Mouse (Mus musculus) heart, adult 2 months (tissue): Measurements from ENCODE around the gene Asb10. TPM values are rescaled to one million over a fixed set of nuclear protein-coding genes. Genes with fewer than 3 reads are reported as not detected.

ENCODE experiments used
- DNase-seq, 2 experiments: peaks; one replicate each; pipeline ENCODE4 v3.0.0; 2021
- H3K27ac ChIP-seq: fragments of 200-600 bp; 2 replicates; pipeline ENCODE4 v1.8.1; 2022
- H3K27me3 ChIP-seq: fragments of 200-500 bp; 2 replicates; pipeline ENCODE4 v1.6.1; 2012; ENCODE audit warnings: mild to moderate bottlenecking, low read length, inconsistent platforms, mixed read lengths; ENCODE audit not compliant: control insufficient read depth, insufficient read depth
- H3K36me3 ChIP-seq: fragments of 200-500 bp; 2 replicates; pipeline ENCODE4 v1.6.1; 2012; ENCODE audit warnings: low read length, inconsistent platforms; ENCODE audit not compliant: control insufficient read depth, insufficient read depth
- H3K4me1 ChIP-seq: fragments of 200-500 bp; 2 replicates; pipeline ENCODE4 v1.6.1; 2011; ENCODE audit warnings: low read length; ENCODE audit not compliant: control insufficient read depth, insufficient read depth
- H3K4me3 ChIP-seq: fragments of 200-600 bp; 2 replicates; pipeline ENCODE4 v1.8.1; 2022
- H3K79me2 ChIP-seq: fragments of 200-500 bp; replicated peaks from 2 replicates; pipeline ENCODE4 v1.6.1; 2012; ENCODE audit warnings: mild to moderate bottlenecking, inconsistent platforms, low read length, moderate library complexity, mixed read lengths; ENCODE audit not compliant: control insufficient read depth, insufficient read depth
- H3K9ac ChIP-seq: fragments of 200-500 bp; 2 replicates; pipeline ENCODE4 v1.6.1; 2012; ENCODE audit warnings: low read depth, mild to moderate bottlenecking, control low read depth, inconsistent platforms, low read length, mixed read lengths
- CTCF ChIP-seq: fragments of 200-600 bp; IDR thresholded peaks from 2 replicates; pipeline ENCODE4 v1.8.1; 2022; ENCODE audit warnings: antibody characterized with exemption, mild to moderate bottlenecking, moderate library complexity
- EP300 ChIP-seq: fragments of 200-500 bp; IDR thresholded peaks from 2 replicates; pipeline ENCODE4 v1.6.1; 2011; ENCODE audit warnings: low read depth, low read length, control low read depth; ENCODE audit not compliant: insufficient read depth
- POLR2A ChIP-seq: fragments of 200-500 bp; IDR thresholded peaks from 2 replicates; pipeline ENCODE4 v1.6.1; 2011; ENCODE audit warnings: mild to moderate bottlenecking, low read depth, low read length, control low read depth; ENCODE audit not compliant: insufficient read depth
- WGBS: fragments of 180-500 bp; shearing (Covaris S2); methylation state at CpG from one replicate; pipeline ENCODE4 v1.1.7; 2018; 5-methylcytosine and 5-hydroxymethylcytosine counted together
- intact Hi-C: fragments of 180-260 bp; cut with DNase I; formaldehyde crosslinking; loops from one replicate; pipeline ENCODE4 v1.15.1; 2025
- polyA plus RNA-seq: library from polyadenylated mRNA; depleted of rRNA; stranded (reverse); fragments of >200 nt; gene quantifications from 2 replicates; pipeline ENCODE4 v1.2.3, GENCODE M21; 2012
- total RNA-seq, 2 experiments: library from RNA; stranded (reverse); gene quantifications; 2 replicates each; pipeline ENCODE4 v1.2.3; 2021

Gene Asb10
- total and polyA plus RNA-seq, 3 experiments: 80.8 to 138 (median 93.5) TPM

DNA sequence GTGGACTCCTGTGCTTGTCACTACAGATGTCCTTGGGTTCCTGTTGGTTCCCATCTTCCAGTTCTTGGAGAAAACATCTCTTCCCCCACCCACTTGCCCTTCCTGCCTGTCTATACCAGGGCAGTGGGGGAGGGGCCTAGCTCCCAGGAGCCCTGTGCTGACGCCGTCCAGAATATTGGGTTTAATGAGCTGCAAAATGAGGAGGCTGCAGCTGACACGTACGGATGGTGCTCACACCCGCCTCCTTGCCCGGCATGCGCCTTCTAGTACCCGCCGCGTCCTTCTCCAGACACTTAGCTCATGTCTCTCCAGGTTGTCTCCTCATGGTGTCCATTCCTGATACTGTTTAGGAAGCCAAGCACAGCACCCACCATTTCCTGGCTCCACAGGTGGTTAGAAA, 41.7 kb downstream of the Asb10 start:
- 87% methylated on average over 10 of the region's 10 CpGs for WGBS
- no peak overlapping the region for H3K4me3 ChIP-seq
- no peak for TF ChIP-seq POLR2A
- TF ChIP-seq EP300: no peak
- no peak for TF ChIP-seq CTCF
- no peak overlapping the region for H3K9ac ChIP-seq
- no peaks in the 10 kb centered on the region for H3K4me1 ChIP-seq
- no peak overlapping the region for H3K27ac ChIP-seq
- no peaks in the 10 kb centered on the region for H3K36me3 ChIP-seq
- intact Hi-C loops: no loop called here
- DNase-seq: no peak
- no peaks in the 10 kb centered on the region for H3K27me3 ChIP-seq
- no peaks in the 10 kb centered on the region for H3K79me2 ChIP-seq

GRCm38 (mm10) chr5:24497526-24497925, 43.3 kb downstream of the Asb10 start:
- no peak for DNase-seq
- Histone ChIP-seq H3K27me3 (no peaks in the 10 kb centered on the region), H3K27ac (no peak overlapping the region), H3K4me3 (no peak overlapping the region), H3K36me3 (no peaks in the 10 kb centered on the region), H3K79me2 (no peaks in the 10 kb centered on the region), H3K9ac (no peak overlapping the region), H3K4me1 (no peaks in the 10 kb centered on the region)
- intact Hi-C loops: no loop called here
- 89% methylated on average over 12 of the region's 12 CpGs for WGBS
- TF ChIP-seq EP300: no peak
- no peak for TF ChIP-seq POLR2A
- no peak for TF ChIP-seq CTCF

DNA sequence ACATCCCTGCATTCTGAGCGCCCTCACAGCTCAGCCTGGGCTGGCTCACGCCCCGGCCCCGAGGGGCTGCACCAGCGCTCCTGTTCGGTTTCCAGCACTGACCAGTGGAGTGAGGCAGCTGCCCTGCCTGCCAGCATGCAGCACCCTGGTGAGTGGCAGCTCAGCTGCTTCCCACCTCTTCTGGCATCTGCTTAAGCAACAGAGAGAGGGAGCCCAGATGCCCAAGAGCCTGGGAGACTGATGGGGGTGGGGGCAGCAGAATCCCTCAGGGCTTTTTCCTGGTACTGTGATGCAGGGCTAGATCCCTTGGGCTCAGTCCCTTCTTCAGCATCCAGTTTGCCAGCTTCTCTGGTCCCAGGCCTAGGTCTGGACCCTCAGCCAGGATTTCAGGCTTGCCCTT, 44.0 kb downstream of the Asb10 start:
- TF ChIP-seq EP300 (no peak), CTCF (no peak), POLR2A (no peak)
- H3K79me2 ChIP-seq: no peaks in the 10 kb centered on the region
- no peaks in the 10 kb centered on the region for H3K36me3 ChIP-seq
- intact Hi-C loops: no loop called here
- no peaks in the 10 kb centered on the region for H3K4me1 ChIP-seq
- no peaks in the 10 kb centered on the region for H3K27me3 ChIP-seq
- 79% methylated on average over 6 of the region's 6 CpGs for WGBS
- H3K4me3 ChIP-seq: no peak overlapping the region
- H3K9ac ChIP-seq: no peak overlapping the region
- no peak for DNase-seq
- H3K27ac ChIP-seq: no peak overlapping the region

DNA sequence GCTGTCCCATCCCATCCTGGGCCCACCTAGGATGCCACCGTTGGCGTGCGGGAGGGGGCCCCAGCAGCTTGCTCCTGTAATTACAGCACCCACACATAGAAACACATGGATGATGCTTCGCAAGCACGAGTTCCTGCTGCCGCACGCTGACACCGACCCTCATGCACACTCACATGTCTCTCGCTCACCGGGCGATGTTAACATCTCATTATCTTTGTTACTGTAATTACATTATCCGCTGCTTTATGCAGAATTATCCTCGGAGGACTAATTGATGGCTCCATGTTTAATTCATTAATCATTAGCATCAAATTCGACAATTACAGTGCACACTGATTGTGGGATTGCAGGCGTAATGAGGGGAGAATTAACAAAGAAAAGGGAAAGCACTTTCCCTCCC, 45.8 kb downstream of the Asb10 start:
- Histone ChIP-seq H3K27ac (no peak overlapping the region), H3K4me3 (no peak overlapping the region), H3K27me3 (no peaks in the 10 kb centered on the region), H3K36me3 (no peaks in the 10 kb centered on the region), H3K4me1 (no peaks in the 10 kb centered on the region), H3K79me2 (no peaks in the 10 kb centered on the region), H3K9ac (no peak overlapping the region)
- DNase-seq: no peak
- TF ChIP-seq CTCF: no peak
- TF ChIP-seq POLR2A: no peak
- no peak for TF ChIP-seq EP300
- intact Hi-C loops: no loop called here
- 91% methylated on average over 15 of the region's 15 CpGs for WGBS

DNA sequence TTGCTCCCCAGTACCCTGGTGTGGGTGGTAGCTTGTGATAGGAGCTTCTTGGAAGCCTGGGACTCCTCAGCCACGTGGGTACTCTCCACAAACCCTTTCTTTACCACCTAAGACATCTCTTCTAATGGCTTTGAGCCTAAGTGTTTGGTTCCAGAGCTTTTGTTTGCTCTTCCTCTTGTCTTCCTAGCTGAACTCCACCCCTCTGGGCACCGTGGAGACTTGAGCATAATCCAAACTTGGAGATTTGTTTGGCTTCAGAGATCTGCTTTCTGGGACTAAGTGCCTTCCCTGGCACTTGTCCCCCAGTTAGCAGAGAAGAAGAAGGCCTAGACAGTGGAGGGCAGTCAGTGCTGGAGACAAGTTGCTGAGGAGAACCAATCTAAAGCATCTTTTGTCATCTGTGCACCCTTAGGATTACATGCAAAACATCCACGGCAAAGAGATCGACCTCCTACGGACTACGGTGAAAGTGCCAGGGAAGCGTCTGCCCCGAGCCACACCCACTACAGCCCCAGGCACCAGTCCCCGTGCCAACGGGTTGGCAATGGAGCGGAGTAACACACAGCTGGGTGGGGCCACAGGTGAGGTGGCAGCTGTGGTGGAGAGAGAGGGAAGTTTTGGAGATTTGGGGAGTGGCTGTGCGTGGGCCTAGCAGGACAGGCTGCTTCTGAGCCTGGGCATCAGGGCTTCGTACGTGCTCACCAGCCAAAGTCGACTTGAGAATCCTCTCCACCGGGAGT, 48.1 kb downstream of the Asb10 start:
- Histone ChIP-seq H3K79me2 (no peaks in the 10 kb centered on the region), H3K27ac (no peak overlapping the region), H3K4me3 (no peak overlapping the region), H3K36me3 (no peaks in the 10 kb centered on the region), H3K4me1 (no peaks in the 10 kb centered on the region), H3K27me3 (no peaks in the 10 kb centered on the region), H3K9ac (no peak overlapping the region)
- intact Hi-C loops: no loop called here
- 84% methylated on average over 16 of the region's 16 CpGs for WGBS
- DNase-seq: no peak
- TF ChIP-seq EP300 (no peak), CTCF (no peak), POLR2A (no peak)

DNA sequence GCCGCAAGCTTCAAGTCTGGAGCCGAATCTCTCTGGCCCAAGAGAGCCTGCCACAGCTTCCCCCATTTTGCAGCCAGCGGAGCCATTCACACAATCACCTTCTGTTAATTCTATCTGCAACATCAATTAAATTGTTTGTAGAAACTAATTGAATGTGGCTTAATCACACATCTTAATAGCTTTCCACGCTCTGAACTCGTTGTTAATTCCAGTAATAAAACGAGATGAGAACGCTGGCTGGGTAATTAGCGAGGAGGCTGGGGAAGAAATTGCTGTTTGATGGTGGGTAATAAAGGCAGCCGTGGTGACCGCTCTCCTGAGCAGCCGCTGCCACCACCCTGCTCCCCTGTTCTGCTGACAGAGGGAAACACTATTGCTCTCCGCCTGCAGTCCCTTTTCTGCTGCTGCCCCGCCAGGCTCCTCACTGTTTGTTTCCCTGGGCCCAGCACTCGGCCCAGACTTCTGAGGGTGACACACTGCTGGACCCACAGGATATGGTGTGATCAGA, 50.3 kb downstream of the Asb10 start:
- H3K36me3 ChIP-seq: no peaks in the 10 kb centered on the region
- peaks cover 3% of the 10 kb centered on the region for H3K4me1 ChIP-seq
- no peaks in the 10 kb centered on the region for H3K27me3 ChIP-seq
- H3K79me2 ChIP-seq: no peaks in the 10 kb centered on the region
- intact Hi-C loops: no loop called here
- H3K4me3 ChIP-seq: no peak overlapping the region
- WGBS: 92% methylated on average over 14 of the region's 14 CpGs
- TF ChIP-seq EP300 (no peak), CTCF (no peak), POLR2A (no peak)
- no peak overlapping the region for H3K9ac ChIP-seq
- no peak overlapping the region for H3K27ac ChIP-seq
- no peak for DNase-seq
